Mouse (Mus musculus) lung, postnatal 4 days (tissue): ENCODE measurements around the gene Ptger1.
A peak's percentile ranks its signal among the peaks of the same experiment; 100 is the strongest.

ENCODE experiments used
- DNase-seq, 2 experiments: peaks; one replicate each; pipeline ENCODE4 v3.0.0; 2021

Gene Ptger1

DNA sequence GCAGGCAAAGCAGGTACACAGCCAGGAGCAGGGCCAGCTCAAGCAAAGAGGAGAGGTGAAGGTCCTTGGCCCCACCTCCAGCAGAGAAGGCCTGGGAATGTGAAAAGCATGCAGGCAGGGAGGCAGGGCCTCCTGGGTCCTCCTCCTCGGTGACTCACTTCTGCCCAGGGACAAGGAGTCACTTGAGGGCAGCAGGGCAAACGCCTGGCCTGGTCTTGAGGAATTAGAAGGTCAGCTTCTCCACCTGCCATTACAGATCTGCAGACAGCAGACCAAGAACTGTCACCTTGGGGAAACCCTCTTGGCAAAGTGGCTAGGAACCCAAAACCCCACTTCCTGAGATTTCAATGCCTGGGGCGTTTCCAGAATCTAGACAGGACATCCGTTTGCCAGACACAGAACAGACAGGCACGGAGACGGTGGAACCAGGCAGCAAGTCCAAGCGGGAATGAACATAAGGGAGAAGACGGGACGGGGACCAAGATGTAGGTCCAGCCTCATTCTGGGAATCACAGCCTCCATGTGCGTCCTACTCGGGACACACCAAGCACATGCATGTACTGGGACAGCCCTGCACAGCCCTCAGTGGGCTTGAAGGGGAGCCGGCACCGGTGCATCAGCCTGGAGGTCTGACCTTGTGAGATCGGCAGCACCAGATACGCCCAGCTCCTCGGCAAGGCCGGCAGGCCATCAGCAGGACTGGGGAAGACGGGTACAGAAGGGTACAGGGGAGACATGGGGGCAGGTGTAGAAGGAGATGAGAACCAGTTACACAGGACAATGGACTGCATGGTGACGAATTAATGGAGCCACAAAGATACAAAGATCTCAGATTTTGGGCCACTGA lies 31.1 kb downstream of the Ptger1 start:
- DNase-seq, result peak; percentile 72 to 81

DNA sequence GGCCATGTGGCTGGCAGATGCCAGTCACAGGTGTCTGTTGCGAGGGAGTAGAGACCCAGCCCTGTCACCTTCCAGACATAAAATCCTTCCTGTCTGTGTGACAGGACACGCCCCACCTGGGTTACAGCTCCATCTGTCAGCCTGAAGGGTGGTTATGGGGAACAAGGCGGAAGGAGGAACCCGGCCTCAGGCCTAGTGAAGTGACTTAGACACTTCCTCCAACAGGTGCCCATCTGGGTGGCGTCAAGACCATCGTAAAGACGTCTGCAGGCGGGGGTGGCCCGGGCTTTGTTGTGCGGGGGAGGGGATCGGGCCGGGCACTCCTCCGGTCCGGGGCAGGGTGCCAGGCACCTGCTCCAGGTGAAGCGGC lies 31.8 kb downstream of the Ptger1 start:
- DNase-seq, result peak; percentile 70 to 71

DNA sequence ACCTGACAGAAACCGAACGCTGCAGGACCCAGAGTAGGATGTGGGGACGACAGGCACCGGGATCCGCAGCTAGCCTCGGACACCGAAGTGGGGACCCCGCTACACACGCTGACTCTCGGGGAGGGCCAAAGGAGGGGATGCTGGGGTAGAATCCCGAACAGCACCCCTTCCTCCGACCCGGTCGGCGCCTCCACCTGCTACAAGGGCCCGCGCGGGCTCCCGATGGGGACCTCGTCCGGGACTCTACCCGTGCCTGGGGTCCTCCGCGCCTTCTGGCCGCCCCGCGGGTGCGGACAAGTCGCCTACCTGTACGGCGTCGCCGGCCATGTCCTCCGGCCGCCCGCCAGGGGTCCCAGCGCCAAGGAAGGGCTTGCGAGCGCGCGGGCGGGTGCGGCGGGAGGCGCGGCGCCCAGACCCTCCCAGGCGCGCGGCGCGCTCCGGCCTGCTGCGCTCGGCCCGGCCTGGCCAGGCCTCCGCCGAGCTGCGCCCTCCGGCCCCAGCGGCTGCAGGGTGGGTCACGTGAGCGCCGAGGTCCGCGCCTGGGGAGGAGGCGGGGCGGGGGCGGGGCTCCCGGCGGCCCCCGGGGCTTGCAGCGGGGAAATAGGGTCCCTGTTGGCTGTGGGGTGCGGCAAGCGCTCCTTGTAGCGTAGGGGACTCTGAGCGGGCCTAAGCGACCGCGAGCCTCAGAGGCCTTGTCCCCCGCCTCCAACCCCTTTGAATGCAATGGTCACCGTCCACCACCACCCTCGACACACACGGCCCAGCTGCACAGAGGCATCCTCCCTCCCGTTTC lies 32.4 kb downstream of the Ptger1 start, which contains the start of gene Pkn1:
TSS of gene Pkn1 (minus strand) at position 519 of the 793 bp plus-strand sequence.
- peak; percentile 86 to 92 for DNase-seq

DNA sequence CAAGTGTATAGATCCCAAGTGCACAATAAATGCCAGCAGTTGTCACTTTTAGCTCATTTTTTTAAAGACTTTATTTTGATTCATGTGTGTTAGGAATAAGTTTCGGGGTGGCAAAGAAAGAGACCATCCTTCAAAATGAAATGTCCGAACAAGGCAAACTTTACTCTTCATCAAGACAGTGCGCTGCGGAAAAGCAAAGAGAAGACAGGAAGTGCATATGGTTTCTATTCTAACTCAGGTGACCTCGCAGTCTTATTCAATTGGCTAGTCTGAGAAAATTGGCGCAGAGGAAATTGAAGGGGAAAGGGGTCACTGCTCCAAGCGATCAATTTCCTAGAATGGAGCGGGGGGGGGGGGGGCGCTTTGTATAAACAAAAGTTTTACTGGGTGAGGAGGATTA lies 33.1 kb downstream of the Ptger1 start:
- DNase-seq, result no peak

DNA sequence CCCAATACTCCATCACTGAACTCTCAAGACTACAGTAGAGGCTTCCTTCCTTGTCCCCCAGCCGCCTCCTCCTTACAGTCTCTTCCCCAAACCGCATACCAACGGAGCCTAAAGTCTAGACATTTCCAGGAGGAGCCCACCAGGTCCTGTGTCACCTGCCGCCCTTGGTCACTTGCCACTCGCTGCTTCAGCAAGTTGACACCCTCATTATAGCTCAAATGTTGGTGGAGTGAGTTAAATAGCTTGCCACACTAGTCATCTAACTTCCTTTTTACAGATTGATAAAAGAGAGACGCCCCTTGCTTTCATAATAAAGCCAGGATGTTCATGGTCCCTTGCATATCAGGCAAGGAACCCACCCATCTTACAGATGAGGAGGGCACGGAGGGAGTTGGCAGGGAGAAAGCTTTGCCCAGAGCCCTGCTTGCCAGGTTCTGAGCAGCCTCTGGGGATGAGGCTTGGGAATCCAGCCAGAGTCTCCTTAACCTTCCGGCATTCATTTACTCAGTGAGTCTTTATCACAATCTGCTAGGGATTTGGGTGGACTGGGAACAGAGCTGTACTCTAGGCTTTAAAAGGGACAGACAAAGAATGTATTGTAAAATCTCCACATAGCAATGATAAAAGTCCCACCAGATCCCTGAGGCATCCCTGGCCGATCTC lies 34.1 kb downstream of the Ptger1 start:
- no peak for DNase-seq

DNA sequence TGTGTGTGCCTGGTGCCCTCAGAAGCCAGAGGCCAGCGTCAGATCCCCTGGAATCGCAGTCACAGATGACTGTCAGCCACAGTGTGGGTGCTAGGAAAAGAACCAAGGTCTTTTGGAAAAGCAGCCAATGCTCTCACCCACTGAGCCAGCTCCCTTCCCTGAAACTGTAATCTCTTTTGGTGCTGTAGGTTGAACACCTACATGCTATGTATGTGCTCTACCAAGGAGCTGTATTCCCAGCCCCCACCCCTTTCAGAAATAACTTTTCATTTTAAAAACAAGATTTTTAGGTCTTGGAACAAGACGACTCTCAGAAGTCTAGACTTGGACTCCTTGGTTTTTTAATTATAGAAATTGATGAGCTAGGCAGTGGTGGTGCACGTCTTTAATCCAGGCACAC lies 36.9 kb downstream of the Ptger1 start:
- DNase-seq, result no peak

DNA sequence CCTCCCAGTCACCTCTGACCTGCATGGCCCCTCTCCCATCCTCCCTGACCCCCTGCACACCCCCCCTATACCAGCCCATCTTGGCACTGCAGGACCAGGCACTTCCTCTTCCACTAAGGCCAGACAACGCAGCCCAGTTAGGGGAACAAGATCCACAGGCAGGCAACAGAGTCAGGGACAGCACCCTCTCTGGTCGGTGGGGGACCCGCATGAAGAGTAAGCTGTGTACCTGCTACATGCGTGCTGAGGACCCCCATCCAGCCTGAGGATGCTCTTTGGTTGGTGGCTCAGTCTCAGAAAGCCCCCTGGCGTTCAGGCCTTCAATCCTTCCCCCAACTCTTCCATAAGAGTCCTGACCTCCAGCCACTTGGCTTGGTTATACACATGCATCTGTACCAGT lies 39.9 kb downstream of the Ptger1 start:
- DNase-seq, result no peak

DNA sequence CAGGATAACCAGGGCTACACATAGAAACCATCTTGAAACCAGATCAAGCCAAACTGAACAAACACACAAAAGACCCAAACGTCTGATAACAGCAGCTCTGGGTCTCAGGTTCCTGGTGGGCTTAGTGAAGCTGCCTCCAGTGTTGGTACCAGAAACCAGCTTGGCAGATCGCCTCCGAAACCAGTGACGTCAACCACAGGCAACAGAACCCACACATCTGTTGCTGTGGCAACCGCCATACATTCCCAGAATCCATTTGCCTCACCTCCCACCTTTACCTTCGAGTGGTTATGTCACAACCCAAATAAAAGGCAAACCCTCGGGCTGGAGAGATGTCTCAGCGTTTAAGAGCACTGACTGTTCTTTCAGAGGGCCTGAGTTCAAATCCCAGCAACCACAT lies 41.1 kb downstream of the Ptger1 start:
- no peak for DNase-seq

DNA sequence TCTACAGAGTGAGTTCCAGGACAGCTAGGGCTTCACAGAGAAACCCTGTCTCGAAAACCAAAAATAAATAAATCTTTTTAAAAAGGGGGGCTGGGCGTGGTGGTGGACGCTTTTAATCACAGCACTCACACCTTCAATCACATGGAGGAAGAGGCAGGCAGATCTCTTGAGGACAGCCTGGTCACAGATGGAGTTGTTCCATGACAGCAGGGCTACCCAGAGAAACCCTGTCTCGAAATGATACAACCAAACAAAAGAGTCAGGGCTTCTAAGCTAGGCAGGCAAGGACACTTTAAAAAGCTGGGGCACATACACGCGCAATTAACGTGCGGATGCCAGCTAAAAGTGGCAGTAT lies 48.2 kb downstream of the Ptger1 start:
- no peak for DNase-seq

DNA sequence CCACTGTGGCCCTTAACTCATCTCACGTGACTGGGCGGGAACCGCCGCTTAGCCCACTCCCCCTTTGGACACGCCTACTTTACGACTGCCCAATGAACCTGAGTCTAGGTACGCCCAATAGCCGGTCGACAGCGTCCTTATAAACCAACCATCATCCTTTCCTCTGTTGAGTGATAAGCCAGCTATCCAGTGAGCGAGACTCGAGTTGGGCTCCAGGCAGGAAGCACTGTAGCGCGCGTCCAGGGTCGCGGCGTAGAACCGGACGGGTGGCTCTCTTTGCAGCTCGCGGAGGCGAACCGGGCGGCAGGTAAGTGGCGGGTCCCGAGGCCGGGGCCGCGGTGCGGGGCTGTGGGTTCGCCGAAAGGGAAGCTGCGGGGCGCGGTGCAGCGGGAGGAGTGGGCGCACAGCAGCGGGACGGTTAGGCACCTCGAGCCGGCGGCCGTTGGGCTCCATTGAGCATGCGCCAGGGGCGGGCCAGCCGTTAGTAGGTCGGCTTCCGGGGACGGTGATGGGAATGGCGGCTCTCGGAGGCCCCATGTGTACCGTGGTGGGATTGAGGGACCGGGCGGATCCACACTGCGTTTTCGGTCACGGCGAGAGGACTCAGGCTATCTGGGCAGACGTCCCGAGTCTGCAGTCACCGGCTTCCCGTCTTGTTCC lies 48.7 kb downstream of the Ptger1 start, which contains the start of gene Ddx39:
TSS of gene Ddx39 (plus strand) at position 147 of the 660 bp plus-strand sequence.
- DNase-seq, result peak; percentile 97

DNA sequence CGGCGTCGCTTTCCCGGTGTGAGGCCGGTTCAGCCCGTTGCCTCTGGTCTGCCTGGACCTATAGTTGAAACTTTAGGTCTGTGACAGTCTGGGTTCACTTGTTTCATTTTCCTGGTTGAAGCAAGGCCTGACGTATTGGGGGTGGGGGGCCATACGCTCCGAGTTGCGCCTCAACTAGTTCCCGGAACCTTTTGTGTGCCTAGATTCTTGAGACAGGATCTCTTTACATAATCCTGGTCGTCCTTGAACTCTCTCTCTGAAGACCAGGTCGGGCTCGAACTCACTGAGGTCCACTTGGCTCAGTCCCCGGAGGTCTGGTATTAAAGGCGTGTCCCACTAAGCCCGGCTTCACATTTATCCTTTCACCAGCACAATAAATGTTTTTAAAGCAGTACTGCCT lies 49.3 kb downstream of the Ptger1 start:
- no peak for DNase-seq

DNA sequence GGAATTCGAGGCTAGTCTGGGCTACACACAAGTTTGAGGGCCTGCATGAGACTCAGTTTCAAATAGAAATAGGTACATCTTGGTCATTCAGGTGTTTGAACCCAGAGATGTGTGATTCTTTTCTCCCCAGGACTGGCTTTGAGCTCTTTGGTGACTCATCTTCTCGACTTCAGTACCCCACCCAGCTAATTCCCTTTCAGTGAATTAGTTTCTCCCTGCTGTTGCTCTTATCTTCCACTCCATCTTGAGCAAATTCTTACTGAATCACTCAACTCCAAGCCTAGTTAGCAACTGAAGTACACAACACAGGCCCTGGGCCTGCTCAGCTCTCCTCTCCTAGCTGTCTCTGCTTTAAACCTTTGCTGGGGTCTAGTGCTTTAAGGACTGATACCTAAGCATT lies 50.1 kb downstream of the Ptger1 start:
- DNase-seq, result no peak

DNA sequence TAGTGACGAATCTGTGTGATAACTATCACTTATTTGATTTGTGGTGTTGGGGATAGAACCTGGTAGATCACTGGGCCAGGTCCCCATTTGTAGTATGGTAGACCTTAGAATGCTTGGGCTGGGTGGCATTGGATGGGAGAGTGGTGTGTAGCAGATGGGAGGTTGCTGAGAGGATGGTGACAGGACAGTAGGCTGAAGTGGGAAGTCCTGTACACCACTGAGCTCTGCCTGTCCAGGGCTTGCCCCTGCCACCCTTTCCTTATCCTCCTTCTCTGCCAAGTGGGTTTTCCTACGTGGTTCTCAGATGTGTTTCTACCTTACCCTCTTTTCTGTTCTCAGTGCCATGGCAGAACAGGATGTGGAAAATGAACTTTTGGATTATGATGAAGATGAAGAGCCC lies 52.6 kb downstream of the Ptger1 start:
- no peak for DNase-seq

DNA sequence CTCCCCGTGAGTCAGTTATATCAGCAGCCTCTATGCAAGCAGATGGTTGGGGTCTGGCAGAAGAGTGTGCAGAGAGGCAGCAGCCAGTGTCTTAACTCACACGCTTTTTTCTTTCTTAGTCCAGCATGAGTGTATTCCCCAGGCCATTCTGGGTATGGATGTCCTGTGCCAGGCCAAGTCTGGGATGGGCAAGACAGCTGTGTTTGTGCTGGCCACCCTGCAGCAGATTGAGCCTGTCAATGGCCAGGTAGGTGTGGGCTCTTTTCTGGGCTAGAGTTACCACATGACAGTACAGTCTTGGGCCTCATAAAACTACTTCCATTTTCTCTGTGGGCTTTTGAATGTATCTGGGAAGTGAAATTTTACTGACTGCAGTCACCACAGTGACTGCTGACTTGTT lies 53.2 kb downstream of the Ptger1 start:
- DNase-seq, result no peak

DNA sequence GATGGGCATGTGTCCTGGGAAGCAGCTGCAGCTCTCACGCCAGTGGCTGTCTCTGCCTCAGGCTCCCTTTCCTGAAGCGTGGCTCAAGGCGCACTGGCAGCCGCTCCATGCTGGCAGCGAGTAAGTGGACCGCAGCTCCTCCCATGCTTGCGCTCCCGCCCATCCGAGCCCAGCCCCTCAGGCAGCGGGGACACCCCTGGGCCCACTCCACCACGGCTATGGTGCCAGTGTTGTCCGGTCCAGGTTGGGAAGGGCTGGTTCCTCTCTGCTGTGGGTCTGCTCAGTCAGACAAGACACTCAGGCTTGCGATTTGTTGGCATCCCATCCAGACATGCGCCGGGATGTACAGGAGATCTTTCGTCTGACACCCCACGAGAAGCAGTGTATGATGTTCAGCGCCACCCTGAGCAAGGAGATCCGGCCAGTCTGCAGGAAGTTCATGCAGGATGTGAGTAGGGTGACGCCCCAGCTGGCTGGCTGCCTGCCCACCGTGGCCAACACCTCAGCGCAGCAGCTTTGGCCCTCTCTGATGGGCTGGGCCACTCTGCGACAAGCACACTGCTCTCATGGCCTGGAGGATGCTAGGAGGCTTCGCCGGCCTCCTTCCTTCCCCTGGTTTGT lies 55.0 kb downstream of the Ptger1 start:
- DNase-seq, result peak; percentile 86 to 93
